Mouse (Mus musculus): ENCODE data around the gene Krt79. TPM values are rescaled to one million over a fixed set of nuclear protein-coding genes. Genes with fewer than 3 reads are reported as not detected.

Krt79 gene
- polyA plus RNA-seq, 1 experiment from 2014 or later: not detected

GRCm38 (mm10) chr15:101929666-101930065 lies 10.5 kb downstream of the Krt79 start:
- Histone ChIP-seq H3K4me1 (replicated peaks) (peaks cover 10% of the 10 kb centered on the region; the same call in 1 of the 2 replicates), H3K36me3 (no peaks in the 10 kb centered on the region), H3K27ac (no peak overlapping the region), H3K9ac (no peak overlapping the region), H3K4me2 (peak overlapping the region; percentile 33), H3K27me3 (peaks cover 43% of the 10 kb centered on the region), H3K4me3 (replicated peaks) (peak overlapping the region; percentile 16), H3K9me3 (replicated peaks) (no peaks in the 10 kb centered on the region)
- ATAC-seq (ENCODE audit: low read depth) (no peak), DNase-seq (no peak)
- 3% methylated on average over 17 of the region's 17 CpGs for WGBS (ENCODE audit: insufficient replicate concordance)

GRCm38 (mm10) chr15:101929087-101929486 lies 11.0 kb downstream of the Krt79 start:
- H3K9ac ChIP-seq: no peak overlapping the region
- H3K4me3 ChIP-seq (replicated peaks): no peak overlapping the region
- ATAC-seq (ENCODE audit: low read depth) (no peak), DNase-seq (no peak)
- no peaks in the 10 kb centered on the region for H3K9me3 ChIP-seq (replicated peaks)
- 12% methylated on average over 9 of the region's 9 CpGs for WGBS (ENCODE audit: insufficient replicate concordance)
- peaks cover 10% of the 10 kb centered on the region; the same call in 1 of the 2 replicates for H3K4me1 ChIP-seq (replicated peaks)
- no peaks in the 10 kb centered on the region for H3K36me3 ChIP-seq
- peak overlapping the region; percentile 33 for H3K4me2 ChIP-seq
- H3K27ac ChIP-seq: no peak overlapping the region
- H3K27me3 ChIP-seq: peaks cover 43% of the 10 kb centered on the region

GRCm38 (mm10) chr15:101927340-101928080 lies 12.6 kb downstream of the Krt79 start:
- ATAC-seq (ENCODE audit: low read depth) (no peak), DNase-seq (no peak)
- H3K4me1 ChIP-seq (replicated peaks): peaks cover 15% of the 10 kb centered on the region; the same call in 1 of the 2 replicates
- H3K4me3 ChIP-seq (replicated peaks): no peak overlapping the region
- no peak overlapping the region for H3K9ac ChIP-seq
- H3K9me3 ChIP-seq (replicated peaks): no peaks in the 10 kb centered on the region
- H3K4me2 ChIP-seq: no peak overlapping the region
- peaks cover 39% of the 10 kb centered on the region for H3K27me3 ChIP-seq
- H3K27ac ChIP-seq: no peak overlapping the region
- no peaks in the 10 kb centered on the region for H3K36me3 ChIP-seq
- WGBS (ENCODE audit: insufficient replicate concordance): 57% methylated on average over 12 of the region's 12 CpGs

GRCm38 (mm10) chr15:101925041-101925440 lies 15.1 kb downstream of the Krt79 start:
- Histone ChIP-seq H3K4me1 (replicated peaks) (peaks cover 13% of the 10 kb centered on the region; the same call in 1 of the 2 replicates), H3K27me3 (peaks cover 15% of the 10 kb centered on the region), H3K9me3 (replicated peaks) (no peaks in the 10 kb centered on the region), H3K27ac (no peak overlapping the region), H3K9ac (no peak overlapping the region), H3K36me3 (no peaks in the 10 kb centered on the region), H3K4me3 (replicated peaks) (no peak overlapping the region), H3K4me2 (no peak overlapping the region)
- DNase-seq: no peak
- no peak for ATAC-seq (ENCODE audit: low read depth)
- 65% methylated on average over 1 of the region's 1 CpGs for WGBS (ENCODE audit: insufficient replicate concordance)

- DNase-seq (no peak), ATAC-seq (ENCODE audit: low read depth) (no peak)
- no peak within 1 kb of the TSS for H3K27ac ChIP-seq
- no peak within 1 kb of the TSS for H3K9ac ChIP-seq
- no peak within 1 kb of the TSS for H3K4me2 ChIP-seq
- no peaks in the 10 kb centered on the region for H3K36me3 ChIP-seq
- H3K27me3 ChIP-seq: peaks cover 11% of the 10 kb centered on the region
- H3K9me3 ChIP-seq (replicated peaks): no peaks in the 10 kb centered on the region
- H3K4me3 ChIP-seq (replicated peaks): no peak within 1 kb of the TSS
- peaks cover 9% of the 10 kb centered on the region; the same call in 1 of the 2 replicates for H3K4me1 ChIP-seq (replicated peaks)
- 59% methylated on average over 11 of the region's 11 CpGs for WGBS (ENCODE audit: insufficient replicate concordance)
Measured at GRCm38 (mm10) chr15:101924635-101925034, 15.5 kb downstream of the Krt79 start, which contains the start of gene Krt4. Gene Krt4, minus strand, starts transcription at chr15:101924735.

GRCm38 (mm10) chr15:101922296-101922695 lies 17.8 kb downstream of the Krt79 start:
- Histone ChIP-seq H3K36me3 (no peaks in the 10 kb centered on the region), H3K4me2 (no peak overlapping the region), H3K9me3 (replicated peaks) (no peaks in the 10 kb centered on the region), H3K4me1 (replicated peaks) (0 out of 2 replicates have a peak, but pooled peaks cover 4% of the 10 kb centered on the region), H3K4me3 (replicated peaks) (no peak overlapping the region), H3K27me3 (no peaks in the 10 kb centered on the region), H3K27ac (no peak overlapping the region), H3K9ac (no peak overlapping the region)
- 58% methylated on average over 2 of the region's 2 CpGs for WGBS (ENCODE audit: insufficient replicate concordance)
- DNase-seq (no peak), ATAC-seq (ENCODE audit: low read depth) (no peak)

- H3K4me1 ChIP-seq (replicated peaks): no peaks in the 10 kb centered on the region
- WGBS (ENCODE audit: insufficient replicate concordance): 42% methylated on average over 2 of the region's 2 CpGs
- H3K27ac ChIP-seq: no peak overlapping the region
- ATAC-seq (ENCODE audit: low read depth) (no peak), DNase-seq (no peak)
- no peak overlapping the region for H3K4me3 ChIP-seq (replicated peaks)
- H3K27me3 ChIP-seq: no peaks in the 10 kb centered on the region; the same call in 1 of the 2 replicates
- H3K9ac ChIP-seq: no peak overlapping the region
- H3K9me3 ChIP-seq (replicated peaks): no peaks in the 10 kb centered on the region
- no peaks in the 10 kb centered on the region for H3K36me3 ChIP-seq
- no peak overlapping the region for H3K4me2 ChIP-seq
Measured at GRCm38 (mm10) chr15:101916072-101916471, 24.1 kb downstream of the Krt79 start.

GRCm38 (mm10) chr15:101904849-101905248 lies 35.3 kb downstream of the Krt79 start:
- Histone ChIP-seq H3K9ac (no peak overlapping the region), H3K36me3 (no peaks in the 10 kb centered on the region), H3K9me3 (replicated peaks) (no peaks in the 10 kb centered on the region), H3K27ac (no peak overlapping the region), H3K4me3 (replicated peaks) (no peak overlapping the region), H3K4me2 (no peak overlapping the region), H3K27me3 (no peaks in the 10 kb centered on the region), H3K4me1 (replicated peaks) (no peaks in the 10 kb centered on the region)
- no peak for ATAC-seq (ENCODE audit: low read depth)
- WGBS (ENCODE audit: insufficient replicate concordance): 63% methylated on average over 5 of the region's 5 CpGs
- DNase-seq: no peak

GRCm38 (mm10) chr15:101902171-101903149 lies 37.7 kb downstream of the Krt79 start:
- Histone ChIP-seq H3K4me3 (replicated peaks) (no peak overlapping the region), H3K36me3 (no peaks in the 10 kb centered on the region), H3K27ac (no peak overlapping the region), H3K4me1 (replicated peaks) (no peaks in the 10 kb centered on the region), H3K27me3 (no peaks in the 10 kb centered on the region), H3K9me3 (replicated peaks) (no peaks in the 10 kb centered on the region), H3K4me2 (no peak overlapping the region), H3K9ac (no peak overlapping the region)
- no peak for ATAC-seq (ENCODE audit: low read depth)
- 40% methylated on average over 12 of the region's 12 CpGs for WGBS (ENCODE audit: insufficient replicate concordance)
- no peak for DNase-seq

- 64% methylated on average over 4 of the region's 4 CpGs for WGBS (ENCODE audit: insufficient replicate concordance)
- Histone ChIP-seq H3K9ac (no peak overlapping the region), H3K4me1 (replicated peaks) (no peaks in the 10 kb centered on the region), H3K4me2 (no peak overlapping the region), H3K9me3 (replicated peaks) (no peaks in the 10 kb centered on the region), H3K27ac (no peak overlapping the region), H3K4me3 (replicated peaks) (no peak overlapping the region), H3K36me3 (no peaks in the 10 kb centered on the region), H3K27me3 (no peaks in the 10 kb centered on the region)
- DNase-seq (no peak), ATAC-seq (ENCODE audit: low read depth) (no peak)
Measured at GRCm38 (mm10) chr15:101895216-101895615, 44.9 kb downstream of the Krt79 start.

- Histone ChIP-seq H3K9me3 (replicated peaks) (no peaks in the 10 kb centered on the region), H3K4me3 (replicated peaks) (no peak within 1 kb of the TSS), H3K27me3 (no peaks in the 10 kb centered on the region), H3K27ac (no peak within 1 kb of the TSS), H3K4me2 (no peak within 1 kb of the TSS), H3K9ac (no peak within 1 kb of the TSS), H3K4me1 (replicated peaks) (no peaks in the 10 kb centered on the region), H3K36me3 (no peaks in the 10 kb centered on the region)
- ATAC-seq (ENCODE audit: low read depth): no peak
- no peak for DNase-seq
- 41% methylated on average over 4 of the region's 4 CpGs for WGBS (ENCODE audit: insufficient replicate concordance)
Measured at GRCm38 (mm10) chr15:101892820-101893219, 47.3 kb downstream of the Krt79 start, which contains the start of gene Krt76. Gene Krt76, minus strand, starts transcription at chr15:101892920.

Measured in liver, embryonic 13.5 days (tissue).